Mouse (Mus musculus) bone marrow macrophage, adult 2 months (primary cell): Measurements from ENCODE around the gene Adam1b. TPM values are rescaled to one million over a fixed set of nuclear protein-coding genes. Genes with fewer than 3 reads are reported as not detected.

Experiments
- H3K27ac ChIP-seq: 2 replicates; pipeline ENCODE4 v1.5.1; 2012; ENCODE audit warnings: low read depth, low read length; ENCODE audit not compliant: insufficient read depth
- H3K4me1 ChIP-seq: 2 replicates; pipeline ENCODE4 v1.6.1; 2012; ENCODE audit warnings: low read length; ENCODE audit not compliant: control insufficient read depth, insufficient read depth
- H3K4me3 ChIP-seq: 2 replicates; pipeline ENCODE4 v1.5.1; 2012; ENCODE audit warnings: mild to moderate bottlenecking, low read length, moderate library complexity; ENCODE audit not compliant: insufficient read depth
- CTCF ChIP-seq: IDR thresholded peaks from 2 replicates; pipeline ENCODE4 v1.5.1; 2012; ENCODE audit warnings: low read depth, mild to moderate bottlenecking, low read length, moderate library complexity
- POLR2A ChIP-seq: IDR thresholded peaks from 2 replicates; pipeline ENCODE4 v1.6.1; 2012; ENCODE audit warnings: mild to moderate bottlenecking, low read depth, low read length, borderline replicate concordance
- polyA plus RNA-seq: library from polyadenylated mRNA; stranded (reverse); fragments of >200 nt; gene quantifications from 2 replicates; pipeline ENCODE4 v1.2.4, GENCODE M21; 2012; ENCODE audit not compliant: missing spikeins, insufficient read depth, insufficient read length

The Adam1b gene
- polyA plus RNA-seq, 1 experiment: not detected

DNA sequence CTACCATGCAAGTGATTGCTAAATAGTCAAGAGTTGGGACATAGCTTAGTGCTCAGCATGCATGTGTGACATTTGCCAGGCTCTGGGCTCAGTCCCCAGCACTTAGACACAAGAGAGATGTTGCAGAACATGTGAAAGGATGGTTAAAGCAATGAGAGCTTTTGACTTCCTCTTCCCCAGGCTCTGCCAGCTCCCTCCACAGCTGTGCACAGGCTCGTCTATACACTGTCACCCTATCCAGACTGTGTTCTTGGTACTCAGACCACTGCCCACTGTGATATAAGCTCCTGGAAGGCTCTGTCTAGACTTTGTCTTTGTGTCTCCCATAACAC lies 41.1 kb downstream of the Adam1b start:
- H3K4me3 ChIP-seq: no peak overlapping the region
- peaks cover 12% of the 10 kb centered on the region for H3K4me1 ChIP-seq
- no peak overlapping the region for H3K27ac ChIP-seq
- no peak for TF ChIP-seq POLR2A
- TF ChIP-seq CTCF: no peak

DNA sequence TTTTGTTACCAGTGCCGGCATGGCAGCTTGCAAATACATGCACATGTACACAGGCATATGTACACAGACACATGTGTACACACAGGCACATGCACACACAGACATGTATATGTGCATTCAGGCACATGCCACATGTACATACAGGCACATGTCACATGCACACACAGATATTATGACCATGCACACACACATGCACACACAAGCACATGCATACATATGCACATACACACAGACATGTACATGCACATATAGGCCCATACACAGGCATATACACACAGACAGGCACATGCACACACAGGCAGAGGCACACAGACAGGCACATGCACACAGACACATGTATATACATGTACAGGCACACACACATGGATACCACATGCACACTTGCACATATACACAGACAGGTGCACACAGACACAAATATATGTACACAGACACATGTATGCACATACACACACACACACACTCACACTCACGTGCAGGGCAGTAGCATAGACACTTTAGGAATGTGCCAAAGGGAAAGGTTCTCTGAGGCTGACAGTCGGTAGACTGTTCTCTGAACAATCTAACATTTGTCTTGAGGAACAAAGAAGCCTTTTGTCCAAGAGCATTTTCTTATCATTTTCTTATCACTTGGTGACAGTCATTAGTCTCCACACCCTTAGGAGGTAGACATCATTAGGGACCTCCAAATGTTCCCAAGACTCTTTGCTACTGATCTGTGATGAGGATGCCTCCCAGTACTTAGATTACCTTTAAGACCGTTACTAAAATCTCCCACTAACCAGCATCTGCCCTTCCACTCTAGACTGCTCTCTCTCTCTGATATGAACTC lies 41.7 kb downstream of the Adam1b start:
- Histone ChIP-seq H3K27ac (no peak overlapping the region), H3K4me3 (no peak overlapping the region)

DNA sequence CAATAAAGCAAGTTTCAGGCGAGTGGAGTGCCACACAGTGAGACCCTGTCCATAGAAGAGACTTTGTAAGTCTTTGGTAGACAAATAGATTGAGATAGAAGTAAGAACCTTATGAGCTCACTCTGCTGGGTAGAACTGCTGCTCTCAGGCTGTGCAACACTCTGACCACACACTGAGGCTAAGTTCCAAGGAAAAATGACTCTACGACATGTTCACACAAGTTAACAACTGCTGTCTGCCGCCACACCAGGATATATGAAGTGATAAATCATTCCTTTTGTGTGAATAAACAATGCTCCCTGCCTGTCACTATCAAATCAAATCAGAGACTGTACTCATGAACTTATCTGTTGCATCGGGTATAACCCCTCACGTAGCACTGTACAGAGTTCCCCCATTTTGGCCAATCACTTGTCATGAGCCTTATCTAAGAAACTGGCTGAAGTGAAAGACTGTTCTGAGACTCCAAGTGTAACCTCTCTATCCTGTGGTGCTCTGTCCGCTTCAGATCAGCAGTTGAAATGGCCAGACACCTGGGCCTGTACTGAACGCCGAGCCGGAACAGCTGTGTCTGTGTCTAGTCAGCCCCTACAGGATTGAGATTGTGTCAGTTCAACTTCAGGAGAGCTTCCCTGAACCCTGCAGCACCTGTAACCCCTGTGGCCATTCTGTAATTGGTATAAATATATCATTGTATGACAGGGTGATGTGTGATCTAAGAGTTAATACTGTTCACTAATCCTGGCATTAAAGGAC lies 47.5 kb downstream of the Adam1b start:
- H3K27ac ChIP-seq: no peak overlapping the region
- H3K4me1 ChIP-seq: peaks cover 16% of the 10 kb centered on the region
- TF ChIP-seq CTCF: no peak
- TF ChIP-seq POLR2A: no peak
- H3K4me3 ChIP-seq: no peak overlapping the region

More for the DNA sequence above, 41.7 kb downstream of the Adam1b start:
- peaks cover 12% of the 10 kb centered on the region for H3K4me1 ChIP-seq
- TF ChIP-seq CTCF (no peak), POLR2A (no peak)

DNA sequence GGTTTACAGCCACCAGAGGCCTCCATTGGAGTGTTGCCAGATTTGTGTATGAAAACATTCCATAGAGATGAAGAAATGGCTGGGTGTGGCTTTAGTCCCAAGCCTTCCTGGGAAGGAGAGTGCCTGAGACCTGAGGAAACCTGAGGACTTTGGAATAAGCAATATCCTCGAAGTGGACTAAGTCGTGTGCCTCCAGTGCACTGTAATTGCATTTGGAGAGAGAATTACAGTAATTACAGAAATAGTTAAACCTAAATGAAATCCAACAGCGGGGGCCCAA lies 48.8 kb downstream of the Adam1b start:
- no peak overlapping the region for H3K4me3 ChIP-seq
- H3K4me1 ChIP-seq: peaks cover 24% of the 10 kb centered on the region

DNA sequence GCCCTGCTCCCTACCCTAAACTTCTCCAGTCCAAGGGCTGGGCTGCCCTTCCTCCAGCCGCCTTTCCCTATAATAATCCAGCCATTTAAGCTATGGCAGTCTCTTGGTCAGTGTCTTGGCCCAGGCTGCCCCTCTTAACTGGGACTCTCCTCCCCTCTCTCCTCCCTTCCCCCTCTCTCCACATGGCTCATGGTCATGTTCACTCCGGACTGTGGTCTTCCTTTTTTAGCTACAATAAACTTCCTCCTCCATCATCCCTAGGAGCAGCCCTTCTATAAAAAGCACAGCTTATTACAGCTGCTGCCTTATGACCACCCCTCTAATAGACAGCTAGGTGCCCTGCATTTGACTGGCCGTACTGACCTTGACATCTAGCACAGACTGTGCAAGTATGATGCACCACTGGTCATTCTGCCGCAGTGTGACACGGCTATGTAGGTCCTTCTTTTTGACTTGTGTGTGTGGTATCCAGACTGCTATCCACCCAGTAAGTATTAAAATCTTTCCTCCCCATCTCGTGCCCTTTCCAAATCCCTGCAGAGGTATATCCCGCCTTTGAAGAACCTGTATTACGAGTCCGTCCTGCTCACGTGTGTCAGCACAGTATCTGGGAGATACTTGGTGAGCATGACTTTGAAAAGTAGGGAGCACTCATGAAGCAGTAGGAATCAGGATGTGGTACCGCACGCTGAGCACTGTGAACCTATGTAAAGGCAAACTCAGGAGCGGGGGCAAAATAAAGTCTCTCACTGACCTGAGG lies 49.3 kb downstream of the Adam1b start:
- Histone ChIP-seq H3K4me3 (peak overlapping the region; percentile 93), H3K27ac (peak overlapping the region; percentile 97), H3K4me1 (peaks cover 30% of the 10 kb centered on the region)
- TF ChIP-seq POLR2A (no peak), CTCF (no peak)

More for the DNA sequence above, 48.8 kb downstream of the Adam1b start:
- H3K27ac ChIP-seq: peak overlapping the region; percentile 97
- TF ChIP-seq CTCF (no peak), POLR2A (no peak)

DNA sequence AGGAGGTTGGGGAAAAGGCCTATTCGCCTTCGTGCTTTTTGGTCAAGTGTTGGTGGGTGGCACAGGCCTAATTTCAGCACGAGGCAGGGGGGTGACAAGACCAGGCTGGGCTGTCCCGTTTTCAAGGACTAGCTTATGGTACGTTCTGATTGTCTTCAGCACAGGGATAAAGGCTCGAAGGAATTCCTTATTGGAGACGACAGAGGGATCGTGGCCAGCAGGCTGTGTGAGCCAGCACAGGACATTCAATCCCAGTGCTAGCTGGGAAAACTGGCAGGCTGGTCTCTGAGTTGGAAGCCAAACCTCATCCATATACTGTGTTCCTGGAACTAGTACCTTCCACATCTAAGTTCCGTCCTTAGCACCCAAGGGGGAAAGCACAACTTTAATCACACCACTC lies 50.3 kb downstream of the Adam1b start:
- H3K4me3 ChIP-seq: peak overlapping the region; percentile 93
- TF ChIP-seq POLR2A (no peak), CTCF (no peak)
- peak overlapping the region; percentile 97 for H3K27ac ChIP-seq
- H3K4me1 ChIP-seq: peaks cover 30% of the 10 kb centered on the region

DNA sequence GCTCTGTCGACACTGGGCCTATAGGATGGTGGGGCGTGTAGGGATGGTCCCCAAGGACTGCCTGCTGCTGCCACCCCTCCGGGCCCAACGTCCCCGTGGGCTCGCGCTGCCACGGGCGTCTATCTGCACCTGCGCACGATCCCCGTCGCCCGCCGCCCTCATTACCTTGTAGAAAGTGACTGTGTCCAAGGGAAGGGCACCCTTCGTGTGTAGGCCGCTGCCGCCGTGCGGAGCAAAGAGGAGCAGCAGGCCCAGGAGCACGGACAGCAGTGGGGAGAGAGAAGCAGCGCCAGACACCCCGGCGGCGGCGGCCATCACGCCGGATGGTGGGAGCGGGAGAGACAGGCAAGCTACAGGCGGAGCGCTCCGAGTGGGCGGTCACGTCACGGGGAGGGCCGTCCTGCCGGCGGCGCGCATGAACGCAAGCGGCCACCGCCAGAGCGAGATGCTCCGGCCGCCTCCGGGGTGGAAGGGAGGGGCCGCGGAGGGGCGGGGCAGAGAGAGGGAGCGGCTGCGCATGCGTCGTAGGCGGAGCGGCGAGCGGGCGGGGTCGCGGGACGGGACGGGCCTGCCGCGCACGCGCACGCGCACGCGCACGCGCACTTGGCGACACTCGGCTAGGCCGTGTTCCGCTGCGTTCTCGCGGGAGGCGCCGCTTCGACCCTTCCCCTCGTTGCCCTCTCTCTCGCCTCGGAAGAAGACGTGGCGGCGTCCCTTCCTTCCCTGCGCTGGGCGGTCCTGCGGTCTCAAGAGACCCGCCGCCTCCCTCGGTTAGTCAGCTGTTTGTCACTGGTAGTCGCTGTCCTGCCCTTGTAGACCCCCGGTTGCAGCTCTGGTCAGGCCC lies 51.0 kb downstream of the Adam1b start, which contains the start of gene Erp29:
Gene Erp29 (minus strand): TSS at position 481 of the 844 bp plus-strand sequence.
- Histone ChIP-seq H3K27ac (peak within 1 kb of the TSS; percentile 97), H3K4me1 (peaks cover 30% of the 10 kb centered on the region), H3K4me3 (peak within 1 kb of the TSS; percentile 94)
- no peak for TF ChIP-seq CTCF
- no peak; the same call in 1 of the 2 replicates for TF ChIP-seq POLR2A

DNA sequence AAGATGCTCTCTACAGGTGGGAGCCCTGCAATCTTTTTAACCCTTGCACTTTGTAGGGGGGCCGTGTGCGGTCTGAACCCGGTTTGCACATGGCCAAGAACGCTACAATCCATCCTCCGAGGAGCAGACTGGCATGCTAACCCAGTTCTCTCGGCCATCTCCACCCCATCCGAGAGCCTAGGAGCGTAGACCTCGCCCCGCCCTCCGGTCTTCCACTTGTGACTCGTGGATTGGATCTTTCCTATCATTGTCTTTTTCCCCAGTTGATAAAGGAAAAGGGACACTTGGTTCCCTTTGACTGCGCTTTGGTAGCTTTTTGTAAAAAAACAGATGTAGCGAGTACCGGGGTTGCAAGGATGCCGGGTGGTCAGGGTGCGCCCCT lies 51.6 kb downstream of the Adam1b start, which contains the start of gene Tmem116:
Gene Tmem116 (plus strand): TSS at position 250 of the 382 bp plus-strand sequence.
- Histone ChIP-seq H3K27ac (peak within 1 kb of the TSS; percentile 97), H3K4me3 (peak within 1 kb of the TSS; percentile 94), H3K4me1 (peaks cover 30% of the 10 kb centered on the region)
- TF ChIP-seq CTCF (no peak), POLR2A (no peak)

DNA sequence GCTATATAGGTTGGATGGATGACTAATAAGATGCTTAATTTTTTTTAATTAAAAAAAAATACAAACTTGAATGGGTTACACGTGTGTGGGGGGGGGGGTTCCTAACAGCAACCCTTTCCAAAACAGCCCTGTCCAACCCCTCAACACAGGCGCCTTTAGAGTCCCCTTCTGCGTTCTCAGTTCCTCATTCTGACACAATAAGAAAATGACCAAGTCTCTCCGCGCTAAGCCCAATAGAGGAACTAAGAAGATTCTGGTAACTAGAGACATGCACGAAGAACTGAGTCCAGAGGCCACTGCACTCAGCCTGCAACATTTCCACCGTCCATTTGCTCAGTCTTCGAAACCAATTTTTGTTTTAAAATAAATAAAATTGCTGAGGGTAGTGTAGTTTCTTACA lies 52.0 kb downstream of the Adam1b start:
- TF ChIP-seq CTCF: no peak
- TF ChIP-seq POLR2A: no peak
- Histone ChIP-seq H3K4me3 (peak overlapping the region; percentile 94), H3K4me1 (peaks cover 30% of the 10 kb centered on the region), H3K27ac (peak overlapping the region; percentile 95)
